Mouse (Mus musculus): ENCODE measurements around the gene Commd1. TPM values are rescaled to one million over a fixed set of nuclear protein-coding genes. Genes with fewer than 3 reads are reported as not detected.

Commd1 gene
- polyA plus RNA-seq, 1 experiment from 2014 or later = 371 TPM

DNA sequence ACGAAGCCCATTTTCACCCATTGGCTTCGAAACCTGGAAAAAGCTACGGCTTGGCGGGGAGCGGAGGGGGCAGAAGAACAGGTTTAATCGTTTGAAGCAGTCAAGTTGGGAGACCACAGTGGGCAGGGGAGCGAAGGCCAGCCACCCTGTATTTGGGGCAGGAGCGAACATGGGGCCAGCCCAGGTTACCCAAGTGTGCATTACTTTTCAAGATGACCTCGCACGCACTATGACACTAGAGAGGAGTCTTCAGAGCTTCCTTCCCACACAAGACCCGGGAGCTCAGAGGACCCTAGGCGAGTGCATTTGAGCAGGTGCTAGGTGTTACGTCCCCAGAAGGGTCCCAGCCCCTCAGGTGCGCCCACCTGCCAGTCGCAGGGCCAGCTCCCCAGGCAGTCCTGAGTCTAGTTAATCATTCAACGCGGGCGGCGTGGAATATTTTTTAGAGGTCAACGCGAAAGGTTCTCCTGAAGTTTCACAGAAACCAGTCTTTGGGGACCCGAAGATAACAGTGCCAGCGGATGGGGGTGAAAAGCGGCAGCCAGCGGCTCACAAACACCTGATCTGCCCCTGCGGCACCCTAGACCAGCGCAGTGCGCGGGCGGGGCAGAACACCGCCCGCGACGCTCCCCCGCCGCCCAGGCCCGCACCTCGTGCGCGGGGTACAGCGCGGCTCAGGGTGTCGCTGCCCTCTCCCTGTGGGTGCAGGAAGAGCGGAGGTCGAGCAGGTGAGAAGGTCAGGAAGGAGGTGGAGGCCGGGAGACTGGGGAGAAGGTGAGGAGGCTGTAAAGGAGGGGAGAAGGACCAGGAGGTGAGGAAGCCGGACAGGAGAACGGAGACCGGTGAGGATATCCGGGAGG lies 123.5 kb downstream of the Commd1 start:
- Histone ChIP-seq H3K4me1 (ENCODE audit: control insufficient read depth, insufficient read depth, low read length) (peaks cover 13% of the 10 kb centered on the region), H3K9ac (ENCODE audit: low read length) (peak overlapping the region; percentile 87), H3K36me3 (ENCODE audit: control insufficient read depth, insufficient read depth, low read length) (no peaks in the 10 kb centered on the region), H3K4me3 (replicated peaks; ENCODE audit: low read length) (peak overlapping the region; percentile 79), H3K27ac (ENCODE audit: low read length) (peak overlapping the region; percentile 95), H3K4me2 (ENCODE audit: low read depth, low read length) (peak overlapping the region; percentile 97), H3K27me3 (ENCODE audit: control insufficient read depth, insufficient read depth, low read length) (no peaks in the 10 kb centered on the region), H3K9me3 (replicated peaks; ENCODE audit: control insufficient read depth, low read length) (no peaks in the 10 kb centered on the region)
- WGBS = 4% methylated on average over 50 of the region's 50 CpGs
- ATAC-seq (ENCODE audit: insufficient read depth, low FRiP score) = peak; percentile 39; the same call in 1 of the 2 replicates

- ATAC-seq (ENCODE audit: insufficient read depth, low FRiP score) = no peak
- 26% methylated on average over 25 of the region's 25 CpGs for WGBS
- Histone ChIP-seq H3K4me3 (replicated peaks; ENCODE audit: low read length) (peak overlapping the region; percentile 79), H3K9me3 (replicated peaks; ENCODE audit: control insufficient read depth, low read length) (no peaks in the 10 kb centered on the region), H3K27ac (ENCODE audit: low read length) (peak overlapping the region; percentile 95; the same call in 1 of the 2 replicates), H3K9ac (ENCODE audit: low read length) (peak overlapping the region; percentile 87), H3K4me1 (ENCODE audit: control insufficient read depth, insufficient read depth, low read length) (peaks cover 13% of the 10 kb centered on the region), H3K36me3 (ENCODE audit: control insufficient read depth, insufficient read depth, low read length) (no peaks in the 10 kb centered on the region), H3K27me3 (ENCODE audit: control insufficient read depth, insufficient read depth, low read length) (no peaks in the 10 kb centered on the region), H3K4me2 (ENCODE audit: low read depth, low read length) (peak overlapping the region; percentile 97)
These were observed 124.3 kb downstream of the Commd1 start for GRCm38 (mm10) chr11:22857705-22858440.

DNA sequence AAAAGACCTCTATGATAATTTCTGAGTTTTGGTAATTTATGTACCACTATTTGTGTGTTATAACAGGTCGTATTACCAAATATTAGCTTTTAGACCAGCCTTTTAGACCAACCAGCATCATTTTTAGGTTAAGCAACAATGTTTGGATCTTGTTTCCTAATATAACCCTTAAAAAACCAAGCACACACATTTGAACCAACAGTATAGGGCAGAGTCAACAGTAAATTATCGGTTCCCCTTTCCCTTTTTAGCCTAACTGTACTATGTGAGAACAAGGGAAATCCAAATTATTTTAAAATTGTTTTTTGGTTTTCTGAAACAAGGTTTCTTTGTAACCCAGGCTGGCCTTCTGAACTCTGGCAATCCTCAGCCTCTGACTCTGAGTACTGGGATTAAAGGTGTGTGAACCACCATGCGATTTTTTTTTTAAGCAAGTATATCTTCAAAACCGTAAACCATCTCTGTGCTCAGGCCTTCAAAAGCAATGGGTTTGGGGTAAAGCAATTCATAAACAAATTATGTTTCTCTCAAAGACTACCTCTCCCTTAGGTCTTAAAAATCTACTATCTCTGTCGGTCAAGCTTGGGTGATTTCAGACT lies 125.0 kb downstream of the Commd1 start:
- Histone ChIP-seq H3K4me3 (replicated peaks; ENCODE audit: low read length) (peak overlapping the region; percentile 79), H3K27ac (ENCODE audit: low read length) (no peak overlapping the region), H3K9me3 (replicated peaks; ENCODE audit: control insufficient read depth, low read length) (no peaks in the 10 kb centered on the region), H3K4me1 (ENCODE audit: control insufficient read depth, insufficient read depth, low read length) (peaks cover 16% of the 10 kb centered on the region), H3K27me3 (ENCODE audit: control insufficient read depth, insufficient read depth, low read length) (no peaks in the 10 kb centered on the region), H3K4me2 (ENCODE audit: low read depth, low read length) (peak overlapping the region; percentile 97; the same call in 1 of the 2 replicates), H3K9ac (ENCODE audit: low read length) (no peak overlapping the region; the same call in 1 of the 2 replicates), H3K36me3 (ENCODE audit: control insufficient read depth, insufficient read depth, low read length) (no peaks in the 10 kb centered on the region)
- 78% methylated on average over 5 of the region's 5 CpGs for WGBS
- no peak for ATAC-seq (ENCODE audit: insufficient read depth, low FRiP score)

- no peak overlapping the region for H3K27ac ChIP-seq (ENCODE audit: low read length)
- no peak overlapping the region for H3K4me3 ChIP-seq (replicated peaks; ENCODE audit: low read length)
- H3K4me2 ChIP-seq (ENCODE audit: low read depth, low read length) = no peak overlapping the region
- 62% methylated on average over 3 of the region's 3 CpGs for WGBS
- H3K9ac ChIP-seq (ENCODE audit: low read length) = no peak overlapping the region
- peaks cover 17% of the 10 kb centered on the region for H3K4me1 ChIP-seq (ENCODE audit: control insufficient read depth, insufficient read depth, low read length)
- no peaks in the 10 kb centered on the region for H3K9me3 ChIP-seq (replicated peaks; ENCODE audit: control insufficient read depth, low read length)
- no peaks in the 10 kb centered on the region for H3K27me3 ChIP-seq (ENCODE audit: control insufficient read depth, insufficient read depth, low read length)
- no peak for ATAC-seq (ENCODE audit: insufficient read depth, low FRiP score)
- H3K36me3 ChIP-seq (ENCODE audit: control insufficient read depth, insufficient read depth, low read length) = no peaks in the 10 kb centered on the region
These were observed 125.7 kb downstream of the Commd1 start for GRCm38 (mm10) chr11:22856371-22856965.

DNA sequence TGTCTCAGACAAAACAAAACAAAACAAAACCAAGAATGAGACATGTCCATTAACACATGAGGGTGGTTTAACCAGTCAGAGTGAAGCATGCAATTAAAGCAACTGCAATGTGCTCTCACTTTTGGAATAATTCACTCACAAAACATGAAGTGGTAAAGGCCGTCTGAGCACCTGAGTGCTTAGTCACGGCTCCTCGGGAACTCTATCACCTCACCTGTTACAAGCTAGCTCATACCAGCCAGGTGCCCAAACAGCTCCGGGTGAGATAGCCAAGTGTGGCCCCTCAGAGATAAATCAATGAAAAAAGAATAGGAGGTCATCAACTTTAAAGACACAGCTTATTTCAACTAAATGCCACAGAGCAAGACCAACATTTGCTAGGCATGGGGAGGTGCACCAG lies 127.6 kb downstream of the Commd1 start:
- no peak for ATAC-seq (ENCODE audit: insufficient read depth, low FRiP score)
- Histone ChIP-seq H3K9ac (ENCODE audit: low read length) (no peak overlapping the region), H3K27me3 (ENCODE audit: control insufficient read depth, insufficient read depth, low read length) (no peaks in the 10 kb centered on the region), H3K27ac (ENCODE audit: low read length) (no peak overlapping the region), H3K4me1 (ENCODE audit: control insufficient read depth, insufficient read depth, low read length) (peaks cover 18% of the 10 kb centered on the region), H3K9me3 (replicated peaks; ENCODE audit: control insufficient read depth, low read length) (no peaks in the 10 kb centered on the region), H3K4me3 (replicated peaks; ENCODE audit: low read length) (no peak overlapping the region), H3K36me3 (ENCODE audit: control insufficient read depth, insufficient read depth, low read length) (no peaks in the 10 kb centered on the region), H3K4me2 (ENCODE audit: low read depth, low read length) (no peak overlapping the region)
- 56% methylated on average over 4 of the region's 4 CpGs for WGBS

- Histone ChIP-seq H3K4me1 (ENCODE audit: control insufficient read depth, insufficient read depth, low read length) (peaks cover 22% of the 10 kb centered on the region), H3K9me3 (replicated peaks; ENCODE audit: control insufficient read depth, low read length) (no peaks in the 10 kb centered on the region), H3K9ac (ENCODE audit: low read length) (no peak overlapping the region), H3K27me3 (ENCODE audit: control insufficient read depth, insufficient read depth, low read length) (no peaks in the 10 kb centered on the region), H3K4me3 (replicated peaks; ENCODE audit: low read length) (no peak overlapping the region), H3K27ac (ENCODE audit: low read length) (no peak overlapping the region), H3K4me2 (ENCODE audit: low read depth, low read length) (no peak overlapping the region), H3K36me3 (ENCODE audit: control insufficient read depth, insufficient read depth, low read length) (no peaks in the 10 kb centered on the region)
- 37% methylated on average over 2 of the region's 2 CpGs for WGBS
- no peak for ATAC-seq (ENCODE audit: insufficient read depth, low FRiP score)
These were observed 128.6 kb downstream of the Commd1 start for GRCm38 (mm10) chr11:22853477-22854157.

- H3K4me3 ChIP-seq (replicated peaks; ENCODE audit: low read length) = no peak overlapping the region
- H3K27ac ChIP-seq (ENCODE audit: low read length) = no peak overlapping the region
- H3K4me2 ChIP-seq (ENCODE audit: low read depth, low read length) = no peak overlapping the region
- H3K9ac ChIP-seq (ENCODE audit: low read length) = no peak overlapping the region
- no peaks in the 10 kb centered on the region for H3K36me3 ChIP-seq (ENCODE audit: control insufficient read depth, insufficient read depth, low read length)
- ATAC-seq (ENCODE audit: insufficient read depth, low FRiP score) = no peak
- H3K27me3 ChIP-seq (ENCODE audit: control insufficient read depth, insufficient read depth, low read length) = no peaks in the 10 kb centered on the region
- peaks cover 28% of the 10 kb centered on the region for H3K4me1 ChIP-seq (ENCODE audit: control insufficient read depth, insufficient read depth, low read length)
- 85% methylated on average over 1 of the region's 1 CpGs for WGBS
- no peaks in the 10 kb centered on the region for H3K9me3 ChIP-seq (replicated peaks; ENCODE audit: control insufficient read depth, low read length)
These were observed 129.7 kb downstream of the Commd1 start for GRCm38 (mm10) chr11:22852510-22852909.

GRCm38 (mm10) chr11:22851416-22851815 lies 130.8 kb downstream of the Commd1 start:
- no peaks in the 10 kb centered on the region for H3K9me3 ChIP-seq (replicated peaks; ENCODE audit: control insufficient read depth, low read length)
- H3K27me3 ChIP-seq (ENCODE audit: control insufficient read depth, insufficient read depth, low read length) = no peaks in the 10 kb centered on the region
- H3K9ac ChIP-seq (ENCODE audit: low read length) = no peak overlapping the region
- no peak for ATAC-seq (ENCODE audit: insufficient read depth, low FRiP score)
- no peak overlapping the region for H3K4me2 ChIP-seq (ENCODE audit: low read depth, low read length)
- no peak overlapping the region for H3K4me3 ChIP-seq (replicated peaks; ENCODE audit: low read length)
- 0 out of 2 replicates have a peak overlapping the region, but pooled peaks have one; percentile 27 for H3K27ac ChIP-seq (ENCODE audit: low read length)
- no peaks in the 10 kb centered on the region for H3K36me3 ChIP-seq (ENCODE audit: control insufficient read depth, insufficient read depth, low read length)
- H3K4me1 ChIP-seq (ENCODE audit: control insufficient read depth, insufficient read depth, low read length) = peaks cover 34% of the 10 kb centered on the region
- WGBS = 38% methylated on average over 4 of the region's 4 CpGs
